Mouse (Mus musculus) embryonic facial prominence, embryonic 15.5 days (tissue): ENCODE measurements around the gene Nap1l4. TPM values are rescaled to one million over a fixed set of nuclear protein-coding genes. Genes with fewer than 3 reads are reported as not detected.

Experiments used
- microRNA-seq: library from miRNA; unstranded; fragments of <30 nt; microRNA quantifications from one replicate; pipeline ENCODE4, GENCODE M21; 2016; ENCODE audit warnings: borderline number of aligned reads
- polyA plus RNA-seq: library from polyadenylated mRNA; unstranded; fragments of >200 nt; fragmentation: Nextera tagmentation; extraction: Ambion mirVana; gene quantifications from 2 replicates; pipeline ENCODE4 v1.2.1, GENCODE M21; 2015

Nap1l4 gene
- polyA plus RNA-seq, 1 experiment from 2014 or later = 218 TPM

Small RNA genes within 50 kb of the gene (microRNA-seq; reads per million reads assigned to microRNA genes)
- 1.7 reads per million, percentile 3 among the genes with 10 or more reads in this experiment for gene Mir7064

Other genes starting within 250 kb of the Nap1l4 start
- gene Cdkn1c, start 88.1 kb downstream of the Nap1l4 start, polyA plus RNA-seq = 1,694 and 1,933 TPM in 2 replicates
- gene Slc22a18, start 75.4 kb downstream of the Nap1l4 start, polyA plus RNA-seq = 3.6 and 4.0 TPM in 2 replicates
- 6.3 and 8.8 TPM in 2 replicates for gene Phlda2, start 46.0 kb downstream of the Nap1l4 start, polyA plus RNA-seq
- gene Cars, start 51.0 kb upstream of the Nap1l4 start, polyA plus RNA-seq = 61.8 and 63.3 TPM in 2 replicates
- gene Tnfrsf26, start 79.6 kb upstream of the Nap1l4 start, polyA plus RNA-seq = 1.1 and 1.4 TPM in 2 replicates
- 9.0 and 11.1 TPM in 2 replicates for gene Tnfrsf22, start 100.6 kb upstream of the Nap1l4 start, polyA plus RNA-seq
- gene Tnfrsf23, start 136.8 kb upstream of the Nap1l4 start, polyA plus RNA-seq = 4.0 and 4.9 TPM in 2 replicates
- 61.5 and 65.2 TPM in 2 replicates for gene Osbpl5, start 207.9 kb upstream of the Nap1l4 start, polyA plus RNA-seq
- not detected in 2 replicates for gene Mrgprg, start 217.9 kb upstream of the Nap1l4 start, polyA plus RNA-seq
- gene Mrgpre, start 235.4 kb upstream of the Nap1l4 start, polyA plus RNA-seq = 1.9 and 2.5 TPM in 2 replicates